Mouse (Mus musculus) lung, adult 2 months (tissue): ENCODE results near the gene Ccdc22. TPM values are rescaled to one million over a fixed set of nuclear protein-coding genes. Genes with fewer than 3 reads are reported as not detected.

Experiments used
- DNase-seq: peaks from one replicate; pipeline ENCODE4 v3.0.0; 2022
- H3K4me1 ChIP-seq: fragments of 200-500 bp; 2 replicates; pipeline ENCODE4 v1.6.1; 2011; ENCODE audit warnings: low read length; ENCODE audit not compliant: control insufficient read depth, insufficient read depth
- H3K4me3 ChIP-seq: fragments of 200-500 bp; replicated peaks from 2 replicates; pipeline ENCODE3; 2011; ENCODE audit warnings: low read depth, mild to moderate bottlenecking, control low read depth, low read length; ENCODE audit errors: extremely low read depth
- CTCF ChIP-seq: fragments of 200-500 bp; IDR thresholded peaks from 2 replicates; pipeline ENCODE4 v1.5.1; 2011; ENCODE audit warnings: mild to moderate bottlenecking, low read length, control low read depth; ENCODE audit not compliant: insufficient read depth
- POLR2A ChIP-seq: fragments of 200-500 bp; IDR thresholded peaks from 2 replicates; pipeline ENCODE4 v1.6.1; 2011; ENCODE audit warnings: low read depth, mild to moderate bottlenecking, control low read depth, low read length, borderline replicate concordance; ENCODE audit errors: extremely low read depth
- WGBS: fragments of 180-500 bp; shearing (Covaris S2); methylation state at CpG from one replicate; pipeline ENCODE4 v1.1.7; 2018; 5-methylcytosine and 5-hydroxymethylcytosine counted together
- polyA plus RNA-seq: library from polyadenylated mRNA; depleted of rRNA; stranded (reverse); fragments of >200 nt; gene quantifications from 2 replicates; pipeline ENCODE4 v1.2.3, GENCODE M21; 2012; rRNA removed

The Ccdc22 gene
- polyA plus RNA-seq, 1 experiment = 15.6 TPM

DNA sequence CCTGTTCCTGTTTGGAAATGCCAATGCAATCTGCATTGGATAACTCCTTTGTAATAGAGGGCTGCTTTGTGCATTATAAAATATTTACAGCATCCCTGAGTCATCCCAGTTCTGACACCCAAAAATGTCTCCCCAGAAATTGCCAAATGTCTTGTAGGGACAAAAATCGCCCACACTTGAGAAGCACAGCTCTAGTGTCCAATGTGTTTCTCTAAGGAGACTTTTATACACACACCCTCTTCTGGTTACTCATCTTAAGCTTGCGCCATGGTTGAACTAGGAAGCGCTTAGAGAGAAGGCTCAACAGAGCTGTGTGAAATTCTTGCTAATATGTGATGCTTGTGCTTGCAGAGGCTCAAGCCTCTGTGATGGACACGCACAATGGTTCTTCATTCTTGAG lies 51.8 kb downstream of the Ccdc22 start:
- no peak overlapping the region for H3K4me3 ChIP-seq
- no peak for TF ChIP-seq CTCF
- no peak for TF ChIP-seq POLR2A
- H3K4me1 ChIP-seq = no peaks in the 10 kb centered on the region
- WGBS = 88% methylated on average over 4 of the region's 4 CpGs
- DNase-seq = no peak

Other genes with a start within 250 kb of the Ccdc22 start
- gene Usp27x, start 229.7 kb downstream of the Ccdc22 start, polyA plus RNA-seq = 1.2 and 1.4 TPM in 2 replicates
- gene Foxp3, start 31.9 kb downstream of the Ccdc22 start, polyA plus RNA-seq = 0.37 and 0.59 TPM in 2 replicates
- 3.5 and 4.2 TPM in 2 replicates for gene Ppp1r3f, start 31.2 kb downstream of the Ccdc22 start, polyA plus RNA-seq
- 0.08 and 0.11 TPM in 2 replicates for gene Cacna1f, start 1.6 kb upstream of the Ccdc22 start, polyA plus RNA-seq
- gene Syp, start 33.0 kb upstream of the Ccdc22 start, polyA plus RNA-seq = 3.7 and 5.8 TPM in 2 replicates
- 21.7 and 25.0 TPM in 2 replicates for gene Prickle3, start 51.7 kb upstream of the Ccdc22 start, polyA plus RNA-seq
- 208 and 264 TPM in 2 replicates for gene Plp2, start 65.9 kb upstream of the Ccdc22 start, polyA plus RNA-seq
- gene Magix, start 75.7 kb upstream of the Ccdc22 start, polyA plus RNA-seq = 12.3 and 17.2 TPM in 2 replicates
- gene Gpkow, start 91.6 kb upstream of the Ccdc22 start, polyA plus RNA-seq = 8.4 and 9.4 TPM in 2 replicates
- 83.4 and 128 TPM in 2 replicates for gene Wdr45, start 108.8 kb upstream of the Ccdc22 start, polyA plus RNA-seq
- gene Gm45208, start 116.7 kb upstream of the Ccdc22 start, polyA plus RNA-seq = 1.7 and 2.7 TPM in 2 replicates
- gene Praf2, start 122.9 kb upstream of the Ccdc22 start, polyA plus RNA-seq = 41.0 and 46.2 TPM in 2 replicates
- 33.9 and 34.5 TPM in 2 replicates for gene Ccdc120, start 145.4 kb upstream of the Ccdc22 start, polyA plus RNA-seq
- gene Tfe3, start 157.0 kb upstream of the Ccdc22 start, polyA plus RNA-seq = 28.8 and 31.8 TPM in 2 replicates
- gene Gripap1, start 184.2 kb upstream of the Ccdc22 start, polyA plus RNA-seq = 19.0 and 32.4 TPM in 2 replicates
- gene Kcnd1, start 216.8 kb upstream of the Ccdc22 start, polyA plus RNA-seq = 0.84 and 1.0 TPM in 2 replicates
- gene Otud5, start 235.8 kb upstream of the Ccdc22 start, polyA plus RNA-seq = 31.0 and 43.3 TPM in 2 replicates